Mouse (Mus musculus) MEL (cell line): ENCODE results near the gene Exosc1. TPM values are rescaled to one million over a fixed set of nuclear protein-coding genes. Genes with fewer than 3 reads are reported as not detected.
A peak's percentile ranks its signal among the peaks of the same experiment; 100 is the strongest.

Experiments used
- DNase-seq: peaks from one replicate; pipeline ENCODE4 v3.0.0; 2011; ENCODE audit warnings: low read depth, low spot score
- H3K27ac ChIP-seq: 2 replicates; pipeline ENCODE4 v1.5.1; 2012; ENCODE audit warnings: low read depth, mild to moderate bottlenecking, control low read depth, low read length, moderate library complexity; ENCODE audit not compliant: control insufficient read depth
- H3K27me3 ChIP-seq, 2 experiments: fragments of 150-350 bp in 1 of 2; sonication (generic) in 1 of 2; 2 replicates each; pipeline ENCODE4 v1.6.1; 2012; ENCODE audit warnings: low read length in 2 of 2, mild to moderate bottlenecking in 2 of 2, improper control_type of control experiment in 1 of 2, moderate library complexity in 1 of 2; ENCODE audit not compliant: insufficient read depth in 2 of 2, control insufficient read depth in 1 of 2
- H3K36me3 ChIP-seq, 2 experiments: 2 replicates each; pipeline ENCODE4 v1.6.1; 2012 to 2014; ENCODE audit warnings: low read length in 2 of 2, improper control_type of control experiment in 1 of 2, inconsistent platforms in 1 of 2, mild to moderate bottlenecking in 1 of 2; ENCODE audit not compliant: insufficient read depth in 2 of 2, control insufficient read depth in 1 of 2
- H3K4me1 ChIP-seq, 2 experiments: fragments of 150-350 bp in 1 of 2; sonication (generic) in 1 of 2; 2 replicates each; pipeline ENCODE4 v1.6.1; 2012; ENCODE audit warnings: low read length in 2 of 2, improper control_type of control experiment in 1 of 2, mild to moderate bottlenecking in 1 of 2; ENCODE audit not compliant: insufficient read depth in 2 of 2, control insufficient read depth in 1 of 2
- H3K4me3 ChIP-seq, 2 experiments: fragments of 150-350 bp in 1 of 2; sonication (generic) in 1 of 2; 2 replicates each; pipeline ENCODE4 v1.5.1; 2012; ENCODE audit warnings: low read depth in 2 of 2, low read length in 2 of 2, mild to moderate bottlenecking in 2 of 2, moderate library complexity in 2 of 2, control low read depth in 1 of 2, improper control_type of control experiment in 1 of 2; ENCODE audit not compliant: control insufficient read depth in 1 of 2, insufficient read depth in 1 of 2
- H3K79me2 ChIP-seq: 2 replicates; pipeline ENCODE4 v1.6.1; 2012; ENCODE audit warnings: mild to moderate bottlenecking, low read length, moderate library complexity; ENCODE audit not compliant: control insufficient read depth, poor library complexity, insufficient read depth
- H3K9ac ChIP-seq: 2 replicates; pipeline ENCODE4 v1.6.1; 2012; ENCODE audit warnings: low read depth, mild to moderate bottlenecking, control low read depth, low read length, moderate library complexity; ENCODE audit not compliant: control insufficient read depth, poor library complexity, severe bottlenecking
- H3K9me3 ChIP-seq: fragments of 150-350 bp; sonication (generic); replicated peaks from 2 replicates; pipeline ENCODE4 v1.6.1; 2012; ENCODE audit warnings: mild to moderate bottlenecking, low read length, improper control_type of control experiment, moderate library complexity; ENCODE audit not compliant: insufficient read depth
- E2F4 ChIP-seq: IDR thresholded peaks from 2 replicates; pipeline ENCODE4 v1.6.1; 2011; ENCODE audit warnings: low read depth, low read length, improper control_type of control experiment, borderline replicate concordance
- GABPA ChIP-seq: IDR thresholded peaks from 2 replicates; pipeline ENCODE4 v1.6.1; 2012; ENCODE audit warnings: low read depth, mild to moderate bottlenecking, inconsistent platforms, low read length, improper control_type of control experiment, moderate library complexity
- HCFC1 ChIP-seq: IDR thresholded peaks from 2 replicates; pipeline ENCODE4 v1.6.1; 2012; ENCODE audit warnings: low read depth, mild to moderate bottlenecking, inconsistent platforms, low read length, improper control_type of control experiment, moderate library complexity
- MYB ChIP-seq: IDR thresholded peaks from 2 replicates; pipeline ENCODE4 v1.6.1; 2011; ENCODE audit warnings: mild to moderate bottlenecking, low read depth, low read length, improper control_type of control experiment
- MYC ChIP-seq: IDR thresholded peaks from 2 replicates; pipeline ENCODE4 v1.6.1; 2011; ENCODE audit warnings: low read depth, mild to moderate bottlenecking, low read length, improper control_type of control experiment, moderate library complexity
- NRF1 ChIP-seq: IDR thresholded peaks from 2 replicates; pipeline ENCODE4 v1.6.1; 2014; ENCODE audit warnings: low read depth, mild to moderate bottlenecking, inconsistent platforms, low read length, improper control_type of control experiment, moderate library complexity; ENCODE audit not compliant: poor library complexity, insufficient read depth, severe bottlenecking
- POLR2A ChIP-seq, 2 experiments: IDR thresholded peaks; 2 replicates each; pipeline ENCODE4 v1.6.1; 2011 to 2012; ENCODE audit warnings: low read length in 2 of 2, mild to moderate bottlenecking in 2 of 2, control low read depth in 1 of 2, improper control_type of control experiment in 1 of 2, low read depth in 1 of 2, moderate library complexity in 1 of 2; ENCODE audit not compliant: control insufficient read depth in 1 of 2, insufficient read depth in 1 of 2, poor library complexity in 1 of 2
- POLR2AphosphoS2 ChIP-seq: IDR thresholded peaks from 2 replicates; pipeline ENCODE4 v1.6.1; 2011; ENCODE audit warnings: low read length, improper control_type of control experiment
- POLR2AphosphoS5 ChIP-seq: IDR thresholded peaks from 2 replicates; pipeline ENCODE4 v1.6.1; 2012; ENCODE audit warnings: low read depth, borderline replicate concordance, mild to moderate bottlenecking, inconsistent platforms, low read length, moderate library complexity, mixed read lengths
- USF1 ChIP-seq: IDR thresholded peaks from 2 replicates; pipeline ENCODE4 v1.6.1; 2014; ENCODE audit warnings: low read depth, mild to moderate bottlenecking, inconsistent platforms, low read length, improper control_type of control experiment, moderate library complexity
- ZKSCAN1 ChIP-seq: IDR thresholded peaks from 2 replicates; pipeline ENCODE4 v1.6.1; 2012; ENCODE audit warnings: low read depth, mild to moderate bottlenecking, inconsistent platforms, low read length, improper control_type of control experiment, moderate library complexity
- ZMIZ1 ChIP-seq: IDR thresholded peaks from 2 replicates; pipeline ENCODE4 v1.6.1; 2012; ENCODE audit warnings: low read depth, mild to moderate bottlenecking, inconsistent platforms, low read length, improper control_type of control experiment, moderate library complexity
- polyA plus RNA-seq, 2 experiments: library from polyadenylated mRNA; stranded (reverse) in 1 of 2; unstranded in 1 of 2; fragments of >175 nt in 1 of 2; fragments of >200 nt in 1 of 2; gene quantifications; 2 replicates each; pipeline versions ENCODE4 v1.2.1 to v1.2.4; 2012; ENCODE audit warnings: low replicate concordance in 2 of 2, low read depth in 1 of 2; ENCODE audit not compliant: insufficient read length in 2 of 2, insufficient read depth in 1 of 2, missing spikeins in 1 of 2
- total RNA-seq: library from RNA; depleted of rRNA; stranded (reverse); fragments of 300-350 nt; gene quantifications from 2 replicates; pipeline ENCODE4 v1.2.3, GENCODE M21; 2012

Exosc1 gene
- total and polyA plus RNA-seq, 3 experiments: 118 to 390 (median 162) TPM

DNA sequence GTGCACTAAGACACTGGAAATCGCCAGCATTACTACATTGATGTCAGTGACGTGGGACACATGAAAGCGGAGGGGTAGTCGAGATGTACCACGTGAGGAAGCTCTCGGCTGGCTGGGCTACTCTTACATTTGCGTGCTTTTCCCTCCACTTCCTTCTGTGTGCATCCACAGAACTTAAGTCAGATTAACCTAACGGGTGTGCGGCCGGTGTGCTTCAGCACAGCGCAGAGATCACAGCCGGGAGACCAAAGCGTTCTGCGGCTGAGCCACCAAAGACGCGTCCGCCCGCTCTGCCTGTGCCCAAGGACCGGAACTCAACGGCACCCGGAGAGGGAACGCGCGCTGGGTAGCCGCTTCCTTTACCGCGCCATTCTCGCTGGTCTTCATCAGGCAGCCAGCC is 537 bp downstream of the Exosc1 start:
- H3K79me2 ChIP-seq: peaks cover 46% of the 10 kb centered on the region
- H3K36me3 ChIP-seq: peaks cover 8 to 23% of the 10 kb centered on the region in 2 experiments
- TF ChIP-seq E2F4: peak; percentile 28; the same call in 1 of the 2 replicates
- TF ChIP-seq POLR2A (IDR thresholded peaks at IDR 0.05; ENCODE audit: control insufficient read depth in 1 of 2, insufficient read depth in 1 of 2, low read depth in 1 of 2, low read length in 2 of 2, poor library complexity in 1 of 2): peak in 1 of 2 experiments; percentile 43; a peak in 1 of 4 replicates
- TF ChIP-seq POLR2AphosphoS5: peak; percentile 38; the same call in 1 of the 2 replicates
- no peak for TF ChIP-seq HCFC1
- TF ChIP-seq USF1: peak; percentile 83
- H3K27ac ChIP-seq: peak overlapping the region; percentile 41
- peak; percentile 85 for DNase-seq
- no peaks in the 10 kb centered on the region for H3K9me3 ChIP-seq
- H3K27me3 ChIP-seq: no peaks in the 10 kb centered on the region
- H3K4me3 ChIP-seq: peak overlapping the region; percentile 75 to 78
- H3K4me1 ChIP-seq: peaks cover 4 to 15% of the 10 kb centered on the region in 2 experiments
- H3K9ac ChIP-seq: peak overlapping the region; percentile 76

- TF ChIP-seq MYC: no peak
- TF ChIP-seq POLR2A (IDR thresholded peaks at IDR 0.05; ENCODE audit: control insufficient read depth in 1 of 2, insufficient read depth in 1 of 2, low read depth in 1 of 2, low read length in 2 of 2, poor library complexity in 1 of 2): no peak; a peak in 1 of 4 replicates
- TF ChIP-seq MYB: no peak
- 0 out of 2 replicates have a peak, but pooled peaks have one; percentile 68 for TF ChIP-seq POLR2AphosphoS2
- TF ChIP-seq ZKSCAN1: 0 out of 2 replicates have a peak, but pooled peaks have one; percentile 38
- H3K4me1 ChIP-seq: no peaks in the 10 kb centered on the region
- H3K79me2 ChIP-seq: no peaks in the 10 kb centered on the region
- H3K27ac ChIP-seq: no peak overlapping the region
- H3K36me3 ChIP-seq: peaks cover 0 to 35% of the 10 kb centered on the region in 2 experiments; a peak in 2 of 4 replicates
- H3K9ac ChIP-seq: no peak overlapping the region
- no peak for DNase-seq
- H3K9me3 ChIP-seq: no peaks in the 10 kb centered on the region
- H3K27me3 ChIP-seq: no peaks in the 10 kb centered on the region
- no peak overlapping the region for H3K4me3 ChIP-seq
Measured at GRCm38 (mm10) chr19:41920412-41921067, 12.7 kb downstream of the Exosc1 start.

DNA sequence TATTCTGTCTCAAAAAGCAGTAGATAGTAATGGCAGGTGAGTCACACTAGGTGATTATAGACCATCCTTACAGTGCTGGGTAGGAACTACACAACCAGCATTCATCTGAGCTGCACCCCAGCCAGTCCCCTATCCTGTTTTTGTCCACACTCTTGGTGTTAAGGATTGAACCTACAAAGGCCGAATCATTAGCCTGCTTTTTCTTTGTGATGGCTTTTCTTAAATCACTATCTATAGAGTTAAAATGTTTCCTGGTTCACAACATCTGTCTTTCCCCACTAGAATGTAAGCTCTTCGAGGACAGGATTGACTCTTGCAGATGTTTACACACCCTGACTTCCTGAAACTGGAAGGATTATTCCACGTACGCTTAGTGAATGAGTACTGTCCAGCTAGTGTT is 13.8 kb downstream of the Exosc1 start:
- H3K27me3 ChIP-seq: no peaks in the 10 kb centered on the region
- peak; percentile 56 for DNase-seq
- H3K4me3 ChIP-seq: no peak overlapping the region
- no peak overlapping the region for H3K27ac ChIP-seq
- peaks cover 9% of the 10 kb centered on the region for H3K79me2 ChIP-seq
- H3K9ac ChIP-seq: no peak overlapping the region
- peaks cover 7 to 40% of the 10 kb centered on the region in 2 experiments for H3K36me3 ChIP-seq
- H3K4me1 ChIP-seq: peaks cover 0 to 4% of the 10 kb centered on the region in 2 experiments; a peak in 3 of 4 replicates
- H3K9me3 ChIP-seq: no peaks in the 10 kb centered on the region
- TF ChIP-seq NRF1 (no peak), ZMIZ1 (no peak; the same call in 1 of the 2 replicates), MYC (no peak), ZKSCAN1 (no peak), GABPA (no peak), POLR2AphosphoS2 (peak; percentile 9; the same call in 1 of the 2 replicates)
